Mouse (Mus musculus) kidney, postnatal 4 days (tissue): ENCODE data around the gene Tectb.

Experiments
- DNase-seq, 2 experiments: peaks; one replicate each; pipeline ENCODE4 v3.0.0; 2021; ENCODE audit warnings: mixed read lengths in 2 of 2

Tectb gene

DNA sequence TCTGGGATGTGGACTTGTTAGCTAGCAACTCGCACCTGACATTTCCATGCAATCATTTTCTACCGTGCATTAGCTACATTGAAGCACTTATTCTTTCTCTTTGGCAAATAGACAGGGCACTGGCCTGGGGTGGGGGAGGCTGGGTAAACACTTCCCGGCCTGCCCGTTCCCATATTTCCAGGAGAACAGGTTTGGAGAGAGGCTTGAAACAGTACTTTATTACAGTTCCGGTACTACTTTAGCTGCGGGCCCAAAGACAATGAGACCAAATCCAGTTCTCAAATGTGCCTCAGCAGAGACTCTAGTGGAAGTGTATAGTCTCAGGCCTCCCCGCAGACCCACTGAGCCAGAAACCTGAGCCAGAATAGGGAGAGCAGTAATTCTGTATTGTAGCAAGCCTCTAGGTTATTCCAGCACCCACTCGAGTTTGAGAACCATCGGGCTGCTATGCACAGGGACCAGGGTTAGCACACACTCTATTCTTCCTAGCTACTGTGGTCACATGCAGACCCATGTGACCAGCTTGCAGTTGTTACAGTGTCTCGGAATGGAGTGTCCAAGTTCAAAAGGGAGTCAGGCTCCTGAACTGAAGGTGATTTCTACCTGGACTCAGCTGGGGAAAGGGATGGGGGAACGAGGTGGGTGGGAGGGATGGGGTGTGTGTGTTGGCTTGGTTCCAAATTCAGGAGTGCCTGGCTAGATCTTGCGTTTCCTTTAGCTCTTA, 33.2 kb downstream of the Tectb start:
- DNase-seq: no peak

DNA sequence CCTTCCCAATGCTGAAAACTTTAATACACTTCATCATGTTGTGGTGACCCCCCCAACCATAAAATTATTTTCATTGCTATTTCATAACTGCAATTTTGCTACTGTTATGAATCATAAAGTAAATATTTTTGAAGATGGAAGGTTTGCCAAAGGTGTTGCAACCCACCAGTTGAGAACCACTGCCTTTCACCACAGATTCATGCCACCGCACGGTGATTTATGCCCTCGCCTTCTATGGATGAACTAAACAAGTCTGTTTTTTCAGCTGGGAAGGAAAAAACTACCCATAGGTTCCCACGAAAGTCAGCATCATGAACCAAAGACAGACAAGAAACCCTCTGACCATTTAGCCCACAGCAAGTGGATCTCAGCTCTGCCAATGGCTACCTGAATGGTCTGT, 36.3 kb downstream of the Tectb start:
- no peak for DNase-seq

DNA sequence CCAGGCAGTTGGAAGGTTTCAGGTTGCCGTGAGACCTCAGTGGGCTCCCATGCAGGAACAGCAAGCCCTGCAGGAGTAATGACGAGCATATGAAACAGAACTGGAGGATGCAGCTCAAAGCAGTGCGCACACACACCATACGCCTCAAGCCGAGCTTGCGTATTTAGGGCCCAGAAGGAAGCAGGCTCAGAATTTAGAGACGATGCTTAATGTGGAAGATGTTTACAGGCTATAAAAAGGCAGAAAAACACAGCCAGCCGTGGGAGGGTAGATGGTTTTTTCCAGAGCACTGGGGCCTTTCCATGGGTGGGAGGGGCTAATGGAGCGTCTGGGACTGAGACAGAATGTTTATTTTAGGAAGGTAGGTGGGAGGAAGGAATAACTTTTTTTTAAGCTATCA, 36.8 kb downstream of the Tectb start:
- DNase-seq: peak; percentile 28 to 56

DNA sequence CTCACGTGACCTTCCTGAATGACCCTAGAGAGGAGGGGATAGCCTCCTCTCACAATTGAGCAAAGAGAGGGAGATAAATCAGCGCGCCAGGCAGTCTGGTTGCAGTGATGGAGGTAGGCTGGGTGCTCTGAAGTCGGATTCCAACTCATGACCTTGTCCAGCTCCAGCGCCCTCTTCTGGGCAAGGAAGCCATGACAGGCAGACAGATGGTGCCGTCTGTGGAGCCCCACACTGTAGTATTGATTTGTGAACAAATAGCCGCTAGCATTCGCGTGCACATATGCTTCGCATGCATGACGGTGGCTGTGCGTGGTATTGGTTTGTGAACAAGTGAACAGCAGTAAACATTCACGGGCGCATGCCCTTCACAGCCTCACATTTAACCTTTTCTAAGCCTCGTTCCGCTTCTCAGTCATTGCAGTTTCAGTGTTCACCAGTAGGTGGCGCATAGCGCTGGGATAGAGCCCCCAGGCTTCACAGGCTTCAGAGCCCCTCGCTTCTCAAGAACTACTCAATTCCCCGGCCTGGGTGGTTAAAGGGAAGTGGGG, 37.7 kb downstream of the Tectb start:
- peak; percentile 91 to 93 for DNase-seq

DNA sequence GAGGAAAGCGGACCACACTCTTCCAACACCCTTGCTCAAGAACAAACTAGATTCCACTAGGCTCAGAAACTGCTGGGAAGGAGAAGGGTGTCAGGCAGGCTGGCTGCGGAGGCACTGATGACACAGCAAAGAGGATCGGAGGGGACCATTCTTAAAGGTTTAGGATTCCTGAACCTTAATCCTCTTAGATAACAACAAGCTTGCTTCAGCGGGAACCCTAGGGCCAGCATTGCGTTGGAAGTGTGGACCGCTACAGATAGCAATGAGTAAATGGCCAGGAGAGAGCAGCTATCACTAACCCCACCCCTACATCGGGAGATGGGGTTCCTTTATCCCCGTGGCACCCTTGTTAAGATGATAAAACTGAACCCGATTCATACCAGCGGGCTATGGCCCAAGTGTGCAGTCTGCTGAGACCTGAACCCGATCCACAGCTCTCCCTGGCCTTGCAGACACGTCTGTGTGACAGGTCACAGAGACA, 38.2 kb downstream of the Tectb start:
- DNase-seq: no peak

DNA sequence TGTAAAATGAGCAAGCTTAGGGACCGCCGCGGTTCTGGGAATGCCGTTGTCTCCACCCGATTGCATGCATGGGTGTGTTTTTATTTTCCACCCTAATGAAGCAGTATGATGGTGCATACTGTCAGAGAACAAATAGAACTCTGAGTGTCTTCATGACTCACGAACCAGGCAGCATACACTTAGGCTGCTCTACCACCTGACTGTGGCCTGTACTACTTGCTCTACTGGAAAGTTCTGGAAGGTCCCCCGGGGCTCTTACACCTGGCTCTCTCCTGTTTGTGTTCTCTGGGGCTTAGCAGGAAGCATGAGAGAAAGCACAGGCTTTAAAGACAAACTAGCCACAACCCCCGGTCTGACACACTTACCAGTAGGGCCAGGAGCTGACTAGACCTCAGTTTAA, 38.8 kb downstream of the Tectb start:
- DNase-seq: peak; percentile 17 to 51

DNA sequence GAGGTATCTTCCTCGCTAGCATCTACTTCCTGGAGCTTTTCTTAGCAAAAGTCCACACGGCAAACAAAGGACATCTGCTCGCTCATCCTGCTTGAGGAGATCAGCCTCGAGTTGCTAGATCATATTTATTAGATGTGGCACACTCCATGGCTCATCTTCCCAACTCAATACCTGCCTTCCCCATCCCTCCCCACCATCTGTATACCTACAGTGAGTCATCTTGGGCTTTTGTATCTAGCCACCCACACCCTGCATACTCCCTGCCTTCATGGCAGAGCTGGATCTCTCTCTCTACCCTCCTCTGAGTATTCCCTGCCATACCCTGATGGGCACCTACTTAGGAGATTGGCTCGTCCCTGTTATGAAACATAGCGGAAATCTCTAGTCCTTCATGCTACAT, 40.7 kb downstream of the Tectb start:
- no peak for DNase-seq

DNA sequence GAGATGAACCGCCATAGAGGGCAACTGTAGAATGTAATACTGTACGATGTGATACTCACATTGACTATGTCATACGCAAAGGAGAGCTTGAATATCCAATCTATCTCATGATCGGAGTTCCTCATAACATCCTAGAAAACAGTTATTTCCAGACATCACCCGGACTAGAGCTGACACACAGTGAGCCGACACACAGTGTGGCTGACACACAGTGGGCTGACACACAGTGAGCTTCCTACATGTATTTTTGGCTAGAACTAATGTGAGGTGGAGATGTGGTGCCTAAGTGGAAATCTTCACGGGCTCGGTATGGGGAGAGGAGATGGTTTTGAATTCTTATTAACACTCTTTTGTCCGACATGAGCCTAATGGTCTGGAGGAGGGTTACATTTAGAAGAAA, 41.7 kb downstream of the Tectb start:
- DNase-seq: no peak

DNA sequence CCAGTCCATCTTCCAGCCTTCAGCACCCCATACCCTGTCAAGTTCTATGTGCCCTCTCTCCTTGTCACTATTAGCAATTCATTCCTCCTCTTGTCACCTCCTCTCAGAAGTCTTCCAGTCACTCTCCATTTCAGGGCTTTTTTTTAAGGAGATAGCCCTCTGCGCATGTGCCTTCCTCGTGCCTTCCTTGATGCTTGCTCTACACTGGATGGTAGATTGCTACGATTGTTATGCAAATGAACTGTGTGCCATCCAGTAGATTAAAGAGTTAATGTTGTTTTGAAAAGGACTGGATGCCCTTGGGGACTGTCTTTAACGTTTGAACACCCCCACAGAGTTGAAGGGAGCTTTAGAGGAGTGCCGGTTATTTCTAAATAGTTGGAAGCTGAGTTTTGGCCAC, 46.1 kb downstream of the Tectb start:
- no peak for DNase-seq

DNA sequence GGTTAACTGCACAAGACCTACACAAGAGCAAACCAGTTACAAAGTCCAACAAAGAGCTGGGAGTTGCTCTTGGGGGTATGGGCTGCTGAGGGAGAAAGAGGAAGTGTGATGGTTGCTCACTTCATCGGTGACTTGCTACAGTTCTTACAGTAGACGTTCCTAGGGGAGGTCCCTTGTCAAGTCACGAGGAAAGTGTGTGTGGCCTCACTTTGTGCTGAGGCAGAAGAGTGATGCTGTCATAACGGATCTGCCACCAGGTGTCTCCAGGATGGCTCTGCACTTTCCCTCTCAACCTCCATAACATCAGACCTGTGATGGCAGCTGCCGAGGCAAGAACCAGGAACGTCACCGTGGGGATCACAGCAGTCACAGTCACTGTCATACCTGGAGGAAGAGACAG, 46.6 kb downstream of the Tectb start:
- no peak for DNase-seq

DNA sequence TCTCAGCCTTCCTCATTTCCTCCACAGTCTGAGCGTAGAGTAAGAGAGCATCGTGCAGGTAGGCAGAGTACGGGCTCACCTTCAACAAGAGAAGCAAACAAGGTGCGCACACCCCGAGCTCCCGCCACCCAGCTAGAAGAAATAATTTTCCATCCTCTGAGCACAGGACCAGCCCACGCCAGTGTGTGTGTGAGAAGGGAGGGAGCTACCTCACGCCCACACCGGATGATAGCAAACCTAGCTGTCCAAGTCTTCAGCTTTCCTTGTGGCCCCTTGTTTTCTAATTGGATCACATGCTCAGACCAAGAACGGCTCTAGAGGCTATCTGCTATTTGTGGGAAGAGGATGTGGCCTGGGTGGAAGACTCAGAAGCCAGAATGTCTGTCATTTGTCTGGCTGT, 50.5 kb downstream of the Tectb start:
- no peak for DNase-seq

DNA sequence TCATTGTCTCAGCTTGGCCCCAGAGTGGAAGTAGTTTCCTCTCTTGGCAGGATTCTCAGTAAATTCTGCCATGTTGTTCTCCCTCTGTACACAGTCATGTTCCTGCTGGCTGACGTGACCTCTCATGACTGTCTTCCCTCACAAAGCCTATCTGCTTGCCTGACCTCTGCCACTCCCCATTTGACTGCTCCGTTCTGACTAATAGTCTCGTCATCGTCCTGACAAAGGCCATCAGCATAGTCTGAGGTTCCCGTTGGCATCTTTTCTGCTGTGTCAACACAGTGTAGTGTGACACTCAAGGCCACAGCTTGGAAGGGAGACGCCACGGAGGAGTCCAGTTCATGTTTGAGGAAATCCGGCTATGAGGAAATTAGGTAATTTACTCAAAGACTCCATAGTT, 51.6 kb downstream of the Tectb start:
- DNase-seq: no peak

DNA sequence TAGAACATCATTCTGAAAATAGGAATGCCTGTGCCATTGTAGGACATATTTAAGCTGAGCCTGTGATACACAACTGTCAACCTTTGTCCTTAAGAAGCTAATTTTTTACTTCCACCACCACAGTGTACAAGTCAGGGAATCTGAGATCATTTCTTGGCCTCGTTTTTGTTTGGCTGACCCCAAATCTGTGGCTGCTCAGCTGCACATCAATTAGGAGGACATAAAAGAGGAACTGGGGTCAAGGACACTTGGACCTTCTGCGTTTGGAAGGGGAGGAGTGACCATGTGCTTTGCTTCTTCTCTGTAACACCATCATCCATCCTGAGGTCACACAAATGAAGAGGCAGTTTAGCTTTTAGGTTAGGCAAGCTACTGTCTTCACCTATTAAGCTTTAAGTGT, 55.5 kb downstream of the Tectb start:
- DNase-seq: peak in 1 of 2 experiments; percentile 33

DNA sequence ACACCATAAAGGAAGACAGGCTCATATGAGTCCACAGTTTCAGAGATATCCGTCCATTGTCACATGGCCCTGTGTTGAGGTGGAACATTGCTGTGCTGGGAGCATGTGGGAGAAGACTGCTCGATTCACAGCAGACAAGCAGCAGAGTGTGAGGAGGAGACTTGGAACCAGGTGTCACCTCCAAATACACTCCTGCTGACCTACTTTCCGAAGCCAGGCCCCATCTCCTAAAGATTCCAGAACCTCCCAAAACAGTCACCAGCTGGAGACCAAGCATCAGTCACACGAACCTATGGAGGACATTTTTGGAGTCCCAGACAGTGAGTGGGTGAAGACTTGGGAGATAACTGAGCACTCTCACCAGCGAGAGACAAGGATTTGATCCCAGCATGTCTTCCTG, 56.0 kb downstream of the Tectb start:
- no peak for DNase-seq

DNA sequence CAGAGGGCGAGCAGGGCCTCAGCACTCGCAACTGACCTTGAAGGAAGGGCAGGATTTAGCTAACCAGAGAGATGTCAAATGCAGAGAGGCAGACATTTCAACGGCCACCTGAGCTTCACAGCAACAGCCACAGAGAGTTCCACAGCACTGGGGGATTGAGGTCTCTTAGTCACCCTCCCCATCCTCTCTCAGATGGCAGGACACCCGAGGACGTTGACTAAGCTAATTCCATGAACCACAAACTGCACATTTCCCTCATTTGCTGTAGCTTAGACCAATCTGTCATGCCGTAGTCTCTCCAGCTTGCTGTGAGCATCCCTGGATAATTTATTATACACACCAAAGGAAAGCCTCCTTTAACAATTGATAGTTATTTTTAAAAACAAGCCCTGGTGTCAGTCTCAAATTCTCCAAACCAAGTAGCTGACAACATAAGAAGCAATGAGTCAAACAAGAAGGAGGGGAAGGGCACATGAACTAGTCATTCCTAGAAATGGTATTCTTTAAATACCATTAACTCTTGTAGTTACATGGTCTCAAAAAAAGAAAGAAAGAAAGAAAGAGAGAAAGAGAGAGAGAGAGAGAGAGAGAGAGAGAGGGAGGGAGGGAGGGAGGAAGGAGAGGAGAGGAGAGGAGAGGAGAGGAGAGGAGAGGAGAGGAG, 59.4 kb downstream of the Tectb start:
- DNase-seq: no peak

DNA sequence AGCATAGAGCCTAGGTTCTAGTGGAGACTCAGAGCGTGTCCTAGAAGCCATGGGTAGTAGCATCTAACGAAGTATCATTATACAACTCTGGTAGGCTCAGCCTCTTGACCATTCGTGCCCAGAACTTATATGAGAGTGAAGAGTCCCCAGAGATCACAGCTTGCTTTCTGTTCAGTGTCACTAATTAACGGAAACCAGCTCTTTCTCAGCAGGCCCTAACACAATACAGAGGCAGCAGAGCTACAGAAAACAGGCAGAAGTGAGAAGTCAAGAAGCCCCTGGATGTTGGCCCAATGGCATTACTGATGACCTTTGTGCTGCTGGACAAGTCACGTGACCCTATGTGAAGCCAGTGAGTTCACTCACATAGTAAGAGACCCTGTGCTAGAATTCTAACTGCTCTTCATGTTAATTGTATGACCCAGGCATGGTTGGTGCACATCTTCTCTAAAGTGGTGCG, 60.7 kb downstream of the Tectb start, which contains the start of gene Gucy2g:
Gucy2g (minus strand) TSS at position 51 of the 460 bp plus-strand sequence.
- DNase-seq: no peak

DNA sequence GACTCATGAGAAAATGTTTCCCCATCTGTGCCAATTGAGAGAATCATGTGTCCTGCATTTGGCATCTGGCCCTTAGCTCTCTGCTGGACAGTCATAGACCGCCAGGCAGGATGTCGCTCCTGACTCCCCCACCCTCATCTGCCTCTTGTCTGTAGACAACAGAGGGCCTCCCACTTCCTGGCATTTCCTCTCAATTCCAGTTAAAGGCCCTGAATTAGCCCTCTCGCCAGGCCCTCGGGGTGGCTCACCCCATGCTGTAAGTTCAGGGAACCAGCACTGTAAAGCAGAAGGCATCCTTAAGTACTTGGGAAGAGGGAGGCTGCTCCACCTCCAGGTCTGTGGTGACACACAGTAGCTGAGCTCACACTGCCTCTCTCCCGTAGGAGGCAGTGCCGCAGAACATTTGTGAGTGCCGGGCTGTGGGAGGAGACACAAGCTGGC, 64.3 kb downstream of the Tectb start:
- DNase-seq: peak; percentile 67 to 81
